Mouse (Mus musculus): ENCODE measurements around the gene Fes.

DNA sequence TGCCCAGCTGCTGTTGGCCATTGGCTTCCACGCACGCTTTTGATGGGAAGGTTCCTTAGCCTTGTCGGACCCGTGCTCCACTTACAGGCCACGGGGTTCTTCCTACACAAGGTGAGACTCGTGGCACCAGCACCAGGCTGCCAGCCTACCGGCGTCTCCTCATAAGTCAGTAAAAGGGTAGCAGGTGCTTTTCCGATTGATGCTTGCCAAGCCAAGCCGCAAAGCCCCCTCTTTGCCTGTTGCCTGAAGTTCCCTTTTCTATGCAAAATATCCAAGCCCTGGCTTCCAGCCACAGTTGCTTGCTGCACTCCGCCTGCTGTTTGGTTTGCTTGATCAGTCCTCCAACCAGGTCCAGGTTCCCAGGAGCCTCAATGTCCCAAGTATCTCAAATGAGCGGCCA lies 13.9 kb downstream of the Fes start:
- no peak for TF ChIP-seq CTCF (IDR thresholded peaks at IDR 0.05; ENCODE audit: extremely low read depth, insufficient read depth, low read length)
- TF ChIP-seq POLR2A (IDR thresholded peaks at IDR 0.05; ENCODE audit: extremely low read depth, insufficient read depth, low read length): no peak

All from cortical plate, adult 2 months (tissue).